Mouse (Mus musculus) left cerebral cortex, postnatal 10 days (tissue): ENCODE measurements around the gene Vamp9. TPM values are rescaled to one million over a fixed set of nuclear protein-coding genes. Genes with fewer than 3 reads are reported as not detected.

Experiments used
- DNase-seq, 2 experiments: peaks; one replicate each; pipeline ENCODE4 v3.0.0; 2021 to 2022; ENCODE audit warnings: low spot score in 2 of 2, mixed read lengths in 1 of 2; ENCODE audit errors: extremely low spot score in 1 of 2
- intact Hi-C: fragments of 180-260 bp; cut with DNase I; formaldehyde crosslinking; loops from one replicate; pipeline ENCODE4 v1.15.1; 2025
- total RNA-seq, 2 experiments: library from RNA; stranded (reverse); gene quantifications; 2 replicates each; pipeline ENCODE4 v1.2.3; 2021

Gene Vamp9
- total RNA-seq = under 1 TPM in 1 of 2 experiments, not detected in 1; 0.51 TPM

DNA sequence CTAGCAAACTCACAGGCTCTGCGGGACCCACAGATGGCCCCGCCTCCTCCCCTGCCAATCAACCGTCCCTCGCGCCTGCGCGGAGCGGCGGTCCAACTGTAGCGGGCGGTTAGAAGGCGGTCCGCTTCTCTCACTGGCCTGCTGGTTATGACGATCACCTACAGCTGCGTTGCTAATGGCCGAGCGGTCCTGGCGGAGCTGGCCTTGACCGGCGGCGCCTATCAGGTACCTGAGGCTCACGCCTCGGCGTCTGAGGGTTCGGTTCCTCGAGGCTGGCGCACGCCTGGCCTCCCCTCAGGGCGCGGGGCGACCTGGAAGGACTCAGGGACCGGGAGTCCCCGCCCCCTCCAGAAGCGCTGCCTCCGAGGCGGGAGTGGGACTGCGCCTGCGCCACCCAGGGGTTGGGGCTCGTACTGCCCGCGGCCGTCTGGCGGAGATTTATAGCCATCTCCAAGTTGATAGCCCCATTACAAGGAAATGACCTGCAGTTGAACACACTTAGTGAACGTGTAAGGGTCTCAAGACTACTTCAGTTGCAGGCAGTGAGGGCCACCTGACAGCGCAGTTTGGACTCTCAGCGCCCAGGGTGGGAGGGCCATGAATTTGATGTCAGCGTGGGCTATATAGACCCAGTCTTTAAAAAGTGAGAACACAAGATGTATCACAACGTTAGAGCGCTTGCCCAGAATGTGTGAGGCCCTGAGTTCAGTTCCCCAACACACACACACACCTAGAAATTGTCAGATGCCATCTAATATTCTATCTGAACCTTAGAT, at the start of gene Vamp9:
Vamp9 (plus strand) TSS at position 74 of the 776 bp plus-strand sequence.
- DNase-seq = peak; percentile 92 to 97
- intact Hi-C loops = no loop called here

DNA sequence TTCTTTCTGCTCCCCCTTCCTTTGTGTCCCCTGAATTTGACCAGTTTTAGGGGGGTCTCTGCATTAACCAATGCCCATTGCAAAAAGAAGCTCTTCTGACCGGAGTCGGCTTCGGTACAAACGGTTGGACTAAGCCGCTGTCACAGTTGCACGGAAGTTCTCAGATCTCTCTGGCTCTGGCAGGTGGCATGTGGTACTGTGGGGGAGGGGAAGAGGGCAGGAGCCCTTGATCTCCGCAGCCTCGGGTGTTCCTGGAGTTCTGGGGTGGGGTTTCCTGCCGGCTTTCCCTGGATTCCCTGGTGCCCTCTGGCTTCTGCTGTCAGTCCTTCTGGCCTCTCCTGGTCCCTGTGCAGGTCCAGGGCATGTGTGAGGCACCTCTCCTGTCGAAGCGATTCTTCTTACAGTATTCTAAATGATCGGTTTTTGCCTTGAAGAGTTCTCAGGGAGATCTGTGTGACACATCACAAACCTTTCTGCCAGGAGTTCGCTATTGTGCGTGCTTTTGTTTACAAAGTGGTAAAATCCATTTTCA, 48.9 kb upstream of the Vamp9 start:
- no peak for DNase-seq
- intact Hi-C loops = no loop called here

DNA sequence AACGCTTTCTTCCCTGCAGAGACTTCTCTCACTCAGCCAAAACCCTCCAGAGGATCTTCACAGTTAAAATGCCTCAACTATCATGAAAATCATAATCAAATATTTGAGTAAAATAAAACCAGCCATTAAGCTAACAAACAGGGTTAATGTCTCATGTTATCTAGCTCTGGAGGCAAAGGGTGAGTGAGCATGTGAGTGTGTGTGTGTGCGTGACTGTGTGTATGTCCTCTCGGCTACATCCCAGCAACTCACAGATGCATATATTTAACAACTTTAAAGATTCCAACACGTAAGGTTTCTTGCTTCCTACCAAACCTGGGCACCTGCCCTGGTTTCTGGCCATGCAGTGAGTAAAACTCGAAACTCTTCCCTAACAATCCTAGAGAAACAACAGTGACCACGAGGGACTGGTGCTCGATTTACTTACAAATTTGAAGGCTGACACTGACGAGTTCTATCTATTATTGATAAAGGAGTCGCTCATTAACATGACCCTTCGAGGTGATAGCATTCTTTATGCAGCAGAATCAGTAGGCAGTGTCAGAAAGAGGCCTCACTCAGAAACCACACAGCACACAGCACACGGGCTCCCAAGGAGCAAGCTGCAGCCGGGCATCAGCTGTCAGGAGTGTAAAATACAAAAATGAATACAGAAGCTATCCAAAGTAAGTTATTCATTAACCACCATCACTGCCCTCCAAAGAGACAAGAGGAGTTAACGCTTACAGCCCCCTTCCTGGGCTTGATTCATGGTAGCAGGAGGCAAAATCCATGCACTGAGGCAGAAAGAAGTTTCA, 46.2 kb upstream of the Vamp9 start:
- intact Hi-C loops = no loop called here
- no peak for DNase-seq

DNA sequence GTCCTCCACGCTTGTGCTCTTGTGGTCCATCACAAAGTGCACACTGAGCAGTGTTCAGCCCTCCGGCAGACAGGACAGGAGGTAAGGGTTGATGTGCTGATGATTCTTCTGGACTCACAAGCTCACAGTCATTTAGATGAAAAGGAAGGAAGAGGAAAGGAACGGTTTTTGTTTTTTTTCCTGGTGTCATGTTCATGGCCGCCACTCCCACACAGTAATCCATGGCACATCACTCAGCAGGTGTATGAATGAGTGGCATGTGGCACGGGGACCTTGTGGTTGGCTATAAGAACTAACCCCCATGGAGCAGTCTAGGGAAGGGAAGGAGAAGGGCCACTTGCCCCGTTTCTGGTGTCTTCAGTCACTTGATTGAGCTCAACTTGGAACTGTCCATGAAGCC, 44.2 kb upstream of the Vamp9 start:
- intact Hi-C loops = no loop called here
- no peak for DNase-seq

DNA sequence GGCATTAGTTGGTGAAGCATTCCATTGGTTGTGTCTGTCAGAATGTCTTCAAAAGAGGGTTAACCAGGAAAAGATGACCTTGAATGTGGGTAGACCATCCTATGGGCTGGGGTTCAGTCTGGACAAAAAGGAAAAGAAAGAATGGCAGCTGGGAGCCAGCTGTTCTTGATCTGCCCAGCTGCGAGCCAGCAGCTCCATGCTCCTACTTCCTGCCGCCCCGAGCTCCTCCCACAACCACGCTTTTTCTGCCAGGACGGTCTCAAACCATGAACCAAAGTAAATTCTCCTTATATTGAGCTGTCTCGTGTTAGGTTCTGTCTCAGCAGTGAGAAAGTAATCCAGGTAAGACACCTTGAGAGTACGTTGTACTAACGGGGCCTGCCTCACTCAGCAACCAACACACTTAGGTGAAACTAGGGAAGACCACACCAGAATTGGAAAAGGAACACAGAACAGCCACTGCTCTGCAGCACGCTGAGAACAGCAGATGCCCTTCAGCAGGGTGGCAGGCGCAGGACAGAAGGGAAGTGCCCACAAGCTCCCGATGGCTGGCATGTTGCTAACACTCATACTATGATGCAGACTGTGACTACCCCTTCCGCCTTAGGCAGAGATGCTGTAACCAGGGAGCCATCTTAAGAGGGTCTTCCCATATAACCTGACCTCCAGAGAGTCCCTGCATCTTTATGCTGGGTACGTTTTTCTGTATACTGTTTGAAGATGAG, 42.2 kb upstream of the Vamp9 start:
- DNase-seq = no peak
- intact Hi-C loops = no loop called here

DNA sequence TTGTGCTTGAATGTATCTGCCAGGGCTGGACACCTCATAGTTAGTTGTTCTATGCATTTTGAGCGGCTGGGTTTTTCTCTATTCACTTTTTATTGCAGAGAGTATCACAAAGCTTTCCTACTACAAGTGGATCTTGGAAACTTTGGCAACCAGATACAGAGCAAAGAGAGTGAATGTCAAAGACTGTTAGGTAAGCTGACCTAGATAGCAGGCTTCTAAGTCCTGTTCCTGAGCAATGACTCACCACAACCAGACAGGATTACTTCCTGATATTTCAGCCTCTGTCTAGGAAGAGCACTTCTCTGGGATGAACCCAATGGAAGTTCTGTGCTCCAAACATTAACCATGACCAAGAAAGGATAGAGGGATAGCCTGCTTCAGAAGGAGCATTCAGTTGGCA, 40.3 kb upstream of the Vamp9 start:
- no peak for DNase-seq
- intact Hi-C loops = no loop called here

DNA sequence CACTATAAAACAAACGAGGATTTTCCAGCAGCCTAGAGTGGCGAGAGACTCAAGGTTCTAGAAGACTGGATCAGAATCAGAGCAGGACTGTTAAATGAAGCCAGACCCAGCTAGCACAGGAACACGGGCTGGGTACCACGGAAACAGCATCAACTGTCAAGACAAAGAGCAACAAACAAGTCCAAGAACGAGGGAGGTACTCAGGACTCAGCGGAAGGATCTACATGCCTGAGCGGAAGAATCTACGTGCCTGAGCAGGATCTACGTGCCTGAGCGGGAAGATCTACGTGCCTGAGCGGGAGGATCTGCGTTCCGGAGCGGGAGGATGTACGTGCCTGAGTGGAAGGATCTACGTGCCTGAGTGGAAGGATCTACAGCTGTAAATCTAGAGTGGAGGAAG, 37.8 kb upstream of the Vamp9 start:
- no peak for DNase-seq
- intact Hi-C loops = no loop called here

DNA sequence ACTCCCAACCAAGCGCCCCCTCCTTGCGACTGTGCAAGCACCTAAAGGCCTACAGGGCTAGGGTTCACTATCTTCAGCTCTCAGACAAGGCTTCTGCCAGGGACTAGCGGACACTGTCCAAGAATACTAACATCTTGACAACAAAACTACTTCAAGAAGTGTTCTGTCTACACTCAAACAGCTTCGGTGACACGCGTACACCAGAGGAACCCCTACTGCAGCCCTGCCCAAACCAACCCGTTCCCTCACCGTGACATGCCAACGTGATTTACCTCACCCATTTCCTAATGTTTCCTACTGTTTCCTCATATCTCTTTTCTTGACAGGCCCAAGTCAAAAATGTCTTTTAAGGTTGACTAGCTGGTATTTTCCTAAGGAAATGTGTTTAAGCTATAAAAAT, 37.1 kb upstream of the Vamp9 start:
- intact Hi-C loops = no loop called here
- DNase-seq = no peak

DNA sequence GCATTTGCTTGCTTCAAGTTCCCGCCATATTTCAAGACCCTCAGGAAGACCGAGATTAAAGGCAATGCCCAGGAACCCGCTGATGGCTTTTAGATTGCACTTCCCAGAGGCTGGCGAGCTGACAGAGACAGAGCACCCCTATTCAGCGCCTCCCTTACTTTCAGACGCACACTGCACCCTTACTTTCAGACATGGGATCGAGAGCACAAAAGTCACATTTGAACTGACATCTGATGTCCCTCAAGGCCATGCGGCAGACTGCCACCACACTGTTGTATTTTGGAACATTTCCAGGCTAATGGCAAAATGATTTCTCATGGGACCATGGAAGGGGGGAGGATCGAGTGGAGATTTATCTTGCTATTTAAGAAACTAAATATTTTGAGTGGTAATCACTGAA, 28.5 kb upstream of the Vamp9 start:
- no peak for DNase-seq
- intact Hi-C loops = no loop called here

DNA sequence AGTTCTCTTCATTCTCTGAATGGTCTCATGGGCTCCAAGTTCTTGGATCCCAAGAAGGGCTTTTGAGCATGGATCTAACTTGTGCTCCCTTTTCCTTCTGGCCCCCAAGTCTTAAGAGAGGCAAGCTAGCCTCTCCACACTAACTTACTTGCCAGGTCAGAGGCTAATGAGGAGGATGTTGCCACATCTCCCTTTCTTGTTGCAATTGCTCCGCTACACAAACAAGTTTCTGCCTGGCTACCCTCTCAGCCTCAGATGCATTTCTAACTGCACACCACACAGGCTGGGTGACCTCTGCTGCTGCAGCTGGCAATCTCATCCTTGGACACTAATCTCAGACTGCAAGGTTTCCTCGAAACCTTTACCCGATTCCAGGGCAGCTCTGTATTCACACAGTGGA, 23.6 kb upstream of the Vamp9 start:
- no peak for DNase-seq
- intact Hi-C loops = loop anchor here (10.0 kb wide), 1 partner anchor 458 kb away; no protein-coding TSS in a partner anchor

DNA sequence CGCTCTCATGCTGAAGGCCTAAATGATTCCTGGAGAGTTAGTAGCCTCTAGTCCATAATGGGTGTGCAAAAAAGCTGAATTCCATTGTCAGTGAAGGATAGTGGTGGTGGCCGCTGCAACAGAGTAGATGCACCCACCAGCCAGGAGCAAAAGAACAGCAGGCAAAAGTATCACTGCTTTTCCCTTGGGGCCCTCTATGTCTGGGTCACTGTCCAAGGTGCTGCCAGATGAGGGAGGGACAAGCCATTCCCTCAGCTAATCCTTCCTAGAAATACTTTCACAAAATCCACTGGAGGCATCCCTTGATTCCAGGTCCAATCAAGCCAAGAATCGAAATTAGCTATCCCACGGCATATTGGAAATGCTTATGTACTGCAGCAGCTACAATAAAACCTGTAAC, 22.0 kb upstream of the Vamp9 start:
- intact Hi-C loops = loop anchor here (10.0 kb wide), 1 partner anchor 459 kb away; no protein-coding TSS in a partner anchor
- DNase-seq = no peak

DNA sequence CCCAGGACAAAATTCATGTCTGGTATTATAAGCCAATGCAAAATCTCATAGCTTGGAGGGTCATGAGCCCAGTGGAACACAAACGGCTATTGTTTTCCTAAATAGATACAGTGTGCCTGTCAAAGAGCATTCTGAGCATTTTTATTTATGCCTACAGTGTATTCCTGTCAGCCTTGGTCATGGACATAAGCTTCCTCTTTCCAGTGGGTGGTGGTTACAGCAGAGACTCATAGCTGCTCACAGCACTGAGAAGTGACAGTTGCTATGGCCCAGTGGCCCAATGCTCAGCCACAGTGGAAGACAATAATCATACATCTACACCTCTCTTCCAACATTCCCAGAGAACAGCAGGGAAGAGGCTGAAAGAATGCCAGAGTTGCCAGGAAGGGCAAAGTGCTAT, 18.9 kb upstream of the Vamp9 start:
- intact Hi-C loops = loop anchor here (10.0 kb wide), 1 partner anchor 462 kb away; no protein-coding TSS in a partner anchor
- DNase-seq = no peak

DNA sequence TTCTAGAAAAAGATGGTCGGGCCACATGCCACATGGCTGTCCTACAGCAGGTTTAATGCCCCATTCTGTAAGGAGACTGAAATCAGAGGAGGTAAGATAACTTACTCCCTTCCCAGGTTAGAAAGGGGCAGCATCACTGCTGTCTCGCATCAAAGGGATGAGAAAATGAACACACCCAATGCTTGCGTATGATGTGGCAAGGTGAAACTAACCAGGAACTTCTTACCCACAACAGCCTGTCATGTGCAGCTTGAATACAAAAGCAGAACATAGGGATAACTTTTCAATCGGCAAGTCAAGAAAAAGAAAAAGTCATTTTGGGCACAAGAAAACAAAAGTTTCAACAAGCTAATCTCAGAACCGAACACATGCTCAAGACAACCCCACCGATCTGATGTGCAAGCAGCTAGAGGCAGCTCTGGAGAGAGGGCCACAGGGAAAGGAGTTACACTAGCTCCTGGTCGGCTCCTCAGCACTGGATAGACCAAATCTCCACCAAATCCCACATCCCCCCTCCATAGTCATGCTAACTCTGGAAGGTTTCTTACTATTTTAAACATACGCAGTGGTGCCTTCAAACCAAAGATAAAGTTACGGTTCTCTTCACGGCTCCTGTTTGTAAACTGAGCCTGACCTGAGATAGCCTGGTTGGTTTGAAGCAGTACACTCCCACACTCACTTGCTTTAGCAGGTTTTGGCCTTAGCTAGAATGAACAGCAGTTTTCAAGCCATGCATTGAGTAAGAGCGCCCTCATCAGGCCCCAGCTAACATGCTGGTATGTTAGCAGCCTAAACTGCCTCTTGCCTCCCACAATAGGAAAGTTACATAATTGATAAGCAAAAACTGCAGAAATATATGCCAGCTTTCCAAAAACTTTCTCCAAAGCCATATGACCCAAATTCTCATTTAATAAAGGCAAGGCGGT, 14.3 kb upstream of the Vamp9 start:
- intact Hi-C loops = loop anchor here (5.0 kb wide), 1 partner anchor 644 kb away; no protein-coding TSS in a partner anchor
- peak; percentile 70 to 74 for DNase-seq

DNA sequence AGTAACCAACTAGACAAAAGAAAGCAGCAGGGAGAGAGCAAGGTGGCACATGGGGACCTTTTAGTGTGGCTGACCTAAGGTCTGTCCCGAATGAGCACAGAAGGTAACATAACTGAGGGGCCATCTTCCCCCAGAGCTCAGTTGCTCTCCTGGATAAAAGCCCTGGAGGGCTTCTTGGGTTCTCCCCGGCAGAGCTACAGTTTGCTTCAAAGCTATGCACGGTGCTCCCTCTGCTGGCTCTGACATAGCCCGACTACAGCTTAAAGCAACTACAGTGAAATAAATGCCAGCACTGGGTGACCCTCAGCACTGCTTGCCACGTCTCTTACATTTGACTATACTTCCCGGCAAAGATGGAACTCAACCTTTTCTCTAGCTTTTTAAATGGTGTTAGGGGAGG, 6.0 kb upstream of the Vamp9 start:
- DNase-seq = peak; percentile 69 to 72
- intact Hi-C loops = loop anchor here (1.0 kb wide), 1 partner anchor 698 kb away; no protein-coding TSS in a partner anchor

DNA sequence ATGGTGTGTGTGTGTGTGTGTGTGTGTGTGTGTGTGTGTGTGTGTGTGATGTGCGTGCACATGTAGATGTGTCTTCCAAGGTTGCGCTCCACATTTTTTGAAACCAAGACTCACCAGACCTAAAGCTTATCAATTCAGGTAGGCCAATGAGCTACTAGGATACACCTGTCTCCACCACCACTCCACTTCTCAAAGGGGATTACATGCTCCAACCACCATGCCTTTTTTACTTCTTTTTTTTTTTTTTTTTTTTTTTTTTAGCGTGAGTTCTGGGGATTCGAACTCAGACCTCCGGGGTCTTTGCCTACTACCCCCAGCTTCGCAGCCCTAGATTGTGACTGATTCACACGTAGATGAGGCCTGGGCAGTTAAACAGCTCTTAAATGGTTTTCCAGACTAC, 323 bp upstream of the Vamp9 start:
- no peak for DNase-seq
- intact Hi-C loops = no loop called here

DNA sequence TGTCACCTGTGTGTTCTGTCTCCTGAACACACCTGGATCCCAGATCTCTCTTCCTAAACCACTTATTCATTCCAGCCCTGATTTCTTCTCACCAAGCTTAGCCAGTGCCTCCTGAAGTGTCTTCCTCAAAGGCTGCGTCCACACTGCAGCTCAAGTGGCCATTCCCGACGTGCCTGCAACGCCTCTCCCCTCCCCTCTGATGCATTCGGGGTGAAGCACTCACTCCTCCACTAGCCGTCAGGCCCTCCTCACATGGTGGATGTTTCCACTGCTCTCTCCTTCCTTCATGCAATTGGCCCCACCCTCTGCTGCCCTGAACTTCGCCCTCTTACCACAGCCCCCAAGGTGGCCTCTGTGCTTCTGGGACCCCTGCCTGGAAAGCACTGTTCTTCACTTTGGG, 9.4 kb downstream of the Vamp9 start:
- intact Hi-C loops = no loop called here
- DNase-seq = no peak

DNA sequence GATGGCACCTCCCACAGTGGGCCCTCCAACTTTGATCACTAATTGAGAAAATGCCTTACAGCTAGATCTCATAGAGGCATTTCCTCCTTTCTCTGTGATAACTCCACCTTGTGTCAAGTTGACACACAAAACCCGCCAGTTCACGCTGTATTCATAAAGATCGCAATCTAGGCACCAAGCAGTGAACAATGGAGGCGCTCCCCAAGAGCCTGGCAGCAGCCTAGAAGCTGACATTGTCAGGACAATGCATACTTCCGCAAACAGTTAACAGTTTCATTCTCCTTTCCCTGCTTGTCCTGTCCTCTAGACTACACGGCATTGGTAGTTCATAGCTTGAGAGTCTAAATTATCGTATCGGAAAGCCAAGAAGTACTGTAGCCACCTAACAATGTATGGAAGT, 16.0 kb downstream of the Vamp9 start:
- no peak for DNase-seq
- intact Hi-C loops = no loop called here

DNA sequence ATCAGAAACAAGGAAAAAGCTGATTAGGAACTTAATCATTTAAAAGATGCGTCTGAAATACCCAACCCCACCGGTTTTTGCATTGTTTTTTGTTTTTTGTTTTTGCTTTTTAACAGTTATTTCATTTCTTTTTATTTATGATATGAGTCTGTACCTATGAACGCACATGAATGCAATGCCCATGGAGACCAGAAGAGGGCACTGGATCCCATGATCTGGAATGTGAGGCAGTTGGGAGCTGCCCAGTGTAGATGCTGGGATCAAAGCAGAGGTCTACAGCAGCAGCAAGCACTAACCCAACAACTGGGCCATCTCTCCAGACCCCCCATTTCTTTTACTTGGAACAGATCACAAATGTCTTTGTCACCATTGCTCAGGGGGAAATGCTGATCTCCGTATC, 21.9 kb downstream of the Vamp9 start:
- intact Hi-C loops = no loop called here
- DNase-seq = no peak
